Mouse (Mus musculus): ENCODE data around the gene Ahctf1. TPM values are rescaled to one million over a fixed set of nuclear protein-coding genes. Genes with fewer than 3 reads are reported as not detected.

The Ahctf1 gene
- polyA plus RNA-seq, 1 experiment from 2014 or later, result 9.2 TPM

GRCm38 (mm10) chr1:179710739-179711138 lies 92.7 kb downstream of the Ahctf1 start:
- Histone ChIP-seq H3K9ac (replicated peaks) (no peak overlapping the region), H3K27ac (ENCODE audit: low read depth) (no peak overlapping the region), H3K9me3 (ENCODE audit: low read length) (no peaks in the 10 kb centered on the region), H3K4me1 (ENCODE audit: insufficient read depth) (no peaks in the 10 kb centered on the region), H3K27me3 (ENCODE audit: insufficient read depth, low read length) (no peaks in the 10 kb centered on the region), H3K4me2 (ENCODE audit: low read depth, low read length) (no peak overlapping the region), H3K36me3 (replicated peaks; ENCODE audit: insufficient read depth, low read length) (no peaks in the 10 kb centered on the region), H3K4me3 (ENCODE audit: low read depth, low read length) (no peak overlapping the region)
- no peak for TF ChIP-seq EP300 (IDR thresholded peaks at IDR 0.05; ENCODE audit: low read depth)
- no peak for TF ChIP-seq CTCF (IDR thresholded peaks at IDR 0.05; ENCODE audit: low read depth)
- DNase-seq (no peak), ATAC-seq (no peak)
- 45% methylated on average over 5 of the region's 5 CpGs for WGBS (ENCODE audit: insufficient replicate concordance)

- H3K9me3 ChIP-seq (ENCODE audit: low read length), result no peaks in the 10 kb centered on the region
- no peak for DNase-seq
- H3K4me2 ChIP-seq (ENCODE audit: low read depth, low read length), result no peak overlapping the region
- H3K27ac ChIP-seq (ENCODE audit: low read depth), result no peak overlapping the region
- H3K36me3 ChIP-seq (replicated peaks; ENCODE audit: insufficient read depth, low read length), result no peaks in the 10 kb centered on the region
- no peak for ATAC-seq
- H3K4me3 ChIP-seq (ENCODE audit: low read depth, low read length), result no peak overlapping the region
- no peaks in the 10 kb centered on the region for H3K27me3 ChIP-seq (ENCODE audit: insufficient read depth, low read length)
- 61% methylated on average over 6 of the region's 6 CpGs for WGBS (ENCODE audit: insufficient replicate concordance)
- no peak for TF ChIP-seq CTCF (IDR thresholded peaks at IDR 0.05; ENCODE audit: low read depth)
- no peak for TF ChIP-seq EP300 (IDR thresholded peaks at IDR 0.05; ENCODE audit: low read depth)
- H3K9ac ChIP-seq (replicated peaks), result no peak overlapping the region
- H3K4me1 ChIP-seq (ENCODE audit: insufficient read depth), result 0 out of 2 replicates have a peak, but pooled peaks cover 2% of the 10 kb centered on the region
Observed at GRCm38 (mm10) chr1:179709390-179709789, 94.1 kb downstream of the Ahctf1 start.

GRCm38 (mm10) chr1:179705154-179705553 lies 98.3 kb downstream of the Ahctf1 start:
- H3K9ac ChIP-seq (replicated peaks), result no peak overlapping the region
- TF ChIP-seq EP300 (IDR thresholded peaks at IDR 0.05; ENCODE audit: low read depth) (no peak), CTCF (IDR thresholded peaks at IDR 0.05; ENCODE audit: low read depth) (no peak)
- 80% methylated on average over 6 of the region's 6 CpGs for WGBS (ENCODE audit: insufficient replicate concordance)
- H3K27me3 ChIP-seq (ENCODE audit: insufficient read depth, low read length), result no peaks in the 10 kb centered on the region
- no peaks in the 10 kb centered on the region for H3K9me3 ChIP-seq (ENCODE audit: low read length)
- no peak overlapping the region for H3K4me3 ChIP-seq (ENCODE audit: low read depth, low read length)
- no peak overlapping the region for H3K4me2 ChIP-seq (ENCODE audit: low read depth, low read length)
- H3K36me3 ChIP-seq (replicated peaks; ENCODE audit: insufficient read depth, low read length), result no peaks in the 10 kb centered on the region
- H3K4me1 ChIP-seq (ENCODE audit: insufficient read depth), result 0 out of 2 replicates have a peak, but pooled peaks cover 4% of the 10 kb centered on the region
- H3K27ac ChIP-seq (ENCODE audit: low read depth), result no peak overlapping the region
- no peak for DNase-seq
- no peak for ATAC-seq

GRCm38 (mm10) chr1:179704150-179704549 lies 99.3 kb downstream of the Ahctf1 start:
- Histone ChIP-seq H3K27ac (ENCODE audit: low read depth) (no peak overlapping the region), H3K9ac (replicated peaks) (no peak overlapping the region), H3K36me3 (replicated peaks; ENCODE audit: insufficient read depth, low read length) (no peaks in the 10 kb centered on the region), H3K4me1 (ENCODE audit: insufficient read depth) (0 out of 2 replicates have a peak, but pooled peaks cover 4% of the 10 kb centered on the region), H3K27me3 (ENCODE audit: insufficient read depth, low read length) (no peaks in the 10 kb centered on the region), H3K4me3 (ENCODE audit: low read depth, low read length) (no peak overlapping the region), H3K9me3 (ENCODE audit: low read length) (no peaks in the 10 kb centered on the region), H3K4me2 (ENCODE audit: low read depth, low read length) (no peak overlapping the region)
- no peak for ATAC-seq
- TF ChIP-seq EP300 (IDR thresholded peaks at IDR 0.05; ENCODE audit: low read depth) (no peak), CTCF (IDR thresholded peaks at IDR 0.05; ENCODE audit: low read depth) (no peak)
- 15% methylated on average over 3 of the region's 3 CpGs for whole genome bisulfite sequencing (ENCODE audit: insufficient replicate concordance)
- DNase-seq, result no peak

Other genes with a start within 250 kb of the Ahctf1 start
- gene Sccpdh, start 135.5 kb downstream of the Ahctf1 start, polyA plus RNA-seq (2015; fragmentation: Nextera tagmentation; extraction: Ambion mirVana), result 9.0 and 9.9 TPM in 2 replicates
- gene Kif28, start 58.4 kb downstream of the Ahctf1 start, polyA plus RNA-seq (2015; fragmentation: Nextera tagmentation; extraction: Ambion mirVana), result not detected in 2 replicates
- 0.09 TPM in 1 of 2 replicates, not detected in the other for gene Gm10518, start 304 bp downstream of the Ahctf1 start, polyA plus RNA-seq (2015; fragmentation: Nextera tagmentation; extraction: Ambion mirVana)
- gene Cdc42bpa, start 156.8 kb upstream of the Ahctf1 start, polyA plus RNA-seq (2015; fragmentation: Nextera tagmentation; extraction: Ambion mirVana), result 3.5 TPM in 2 replicates

All from liver, postnatal 0 days (tissue).